Mouse (Mus musculus) adrenal gland, adult 2 months (tissue): Measurements from ENCODE around the gene Mlph. TPM values are rescaled to one million over a fixed set of nuclear protein-coding genes. Genes with fewer than 3 reads are reported as not detected.

Experiments used
- DNase-seq: peaks from one replicate; pipeline ENCODE4 v3.0.0; 2021
- long read RNA-seq: library from polyadenylated mRNA; stranded (forward); transcript quantifications from one replicate; pipeline ENCODE4 v2.0.0, GENCODE M21; 2021
- polyA plus RNA-seq: library from polyadenylated mRNA; depleted of rRNA; stranded (reverse); fragments of >200 nt; gene quantifications from 2 replicates; pipeline ENCODE4 v1.2.3, GENCODE M21; 2012; rRNA removed
- total RNA-seq, 2 experiments: library from RNA; stranded (reverse); gene quantifications; 2 replicates each; pipeline ENCODE4 v1.2.3; 2021

Mlph gene
- total RNA-seq: 1 to 10 TPM; 2.9 to 3.1 TPM
- 0.68 and 1.1 TPM in 2 replicates for polyA plus RNA-seq
- long read RNA-seq, full-length matches to known transcripts: 2 of 3 reads
- long read RNA-seq, partial matches to known transcripts: 1 of 3 reads
- long read RNA-seq, other reads (novel, unspliced or antisense): 0 of 3 reads

DNA sequence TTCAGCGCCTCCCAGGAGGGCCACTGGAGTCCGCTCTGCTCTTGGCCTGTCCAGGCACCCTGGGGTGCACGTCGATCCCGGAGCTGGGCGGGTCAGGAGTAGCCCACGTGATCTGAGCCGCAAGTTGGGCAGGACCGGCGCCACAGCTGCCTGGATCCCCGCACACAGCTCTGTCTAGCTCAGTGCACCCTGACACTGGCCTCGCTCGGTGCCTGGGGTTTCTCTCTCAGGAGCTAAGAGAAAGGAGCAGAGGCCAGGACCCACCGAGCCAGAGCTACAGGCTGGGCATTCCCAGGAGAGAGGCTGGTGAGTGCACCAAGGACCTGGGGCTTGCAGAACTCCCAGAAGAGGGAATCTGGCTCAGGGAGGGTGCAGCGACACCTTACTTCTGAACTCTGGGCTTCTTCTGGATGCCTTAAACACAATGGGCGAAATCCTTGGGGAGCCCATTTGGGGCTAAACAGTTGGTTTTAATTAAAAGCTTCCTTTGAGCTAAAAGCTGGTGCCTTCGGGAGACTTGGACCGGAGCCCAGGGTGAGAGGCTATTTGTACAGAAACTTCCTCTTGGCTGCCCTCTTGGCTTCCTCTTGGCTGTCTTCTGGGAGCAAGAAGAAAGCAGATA is at the start of gene Mlph:
Gene Mlph (plus strand): TSS at position 138 of the 622 bp plus-strand sequence.
- DNase-seq: peak; percentile 47

DNA sequence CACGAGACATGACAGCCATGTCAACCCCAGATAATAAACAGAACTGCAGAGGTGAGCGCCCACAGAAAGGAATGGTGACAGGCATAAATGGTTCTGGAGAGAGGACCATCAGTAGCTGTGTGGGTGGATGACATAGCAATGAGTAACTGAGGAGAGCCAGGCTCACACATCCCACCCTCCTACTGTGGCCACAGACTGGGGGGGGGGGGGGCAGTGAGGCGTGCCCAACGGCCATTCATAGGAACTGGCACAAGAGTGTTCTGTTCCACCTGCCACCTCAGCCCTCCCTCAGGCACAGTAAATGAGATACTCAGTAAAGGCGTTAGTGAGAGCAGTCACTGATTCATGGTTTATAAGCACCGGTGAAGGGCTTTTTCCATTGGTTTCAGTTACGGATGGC is 48.2 kb upstream of the Mlph start:
- no peak for DNase-seq

DNA sequence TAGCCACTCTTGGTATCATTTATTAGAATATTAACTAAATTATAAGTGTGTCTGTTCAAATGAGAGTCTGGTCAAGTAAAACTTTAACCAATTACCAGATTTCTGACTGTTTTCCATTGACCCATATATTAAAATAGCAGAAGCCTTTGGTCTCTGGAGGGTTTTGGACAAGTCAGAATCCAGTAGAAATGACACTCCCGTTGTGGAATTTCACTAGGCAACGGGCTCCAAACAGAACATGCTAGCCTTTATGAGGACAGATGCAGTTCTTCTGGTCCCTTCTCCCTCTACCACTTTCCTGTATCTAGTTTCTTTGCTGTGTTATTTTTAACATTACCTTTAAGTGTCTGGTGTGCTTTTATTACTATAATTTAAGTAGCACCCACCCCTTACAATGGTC is 44.3 kb upstream of the Mlph start:
- DNase-seq: no peak

DNA sequence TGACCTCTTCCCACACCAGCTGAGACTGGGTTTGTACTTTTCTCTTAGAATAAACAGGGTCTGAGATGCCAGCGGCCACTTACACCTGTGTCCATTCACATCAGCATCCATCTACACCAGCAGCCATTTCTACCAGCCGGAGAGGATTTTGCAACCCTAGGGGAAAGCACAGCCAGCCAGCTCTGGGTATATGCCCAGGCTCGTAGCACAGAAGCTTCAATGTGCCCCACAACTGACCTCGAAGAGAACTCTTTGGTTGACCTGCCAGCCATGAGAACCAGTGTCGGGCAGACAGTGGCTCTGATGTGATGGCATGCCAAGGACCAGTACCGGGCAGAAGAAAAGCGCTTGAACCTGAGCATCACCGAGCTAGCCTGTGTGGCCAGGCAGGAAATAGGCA is 39.5 kb upstream of the Mlph start:
- peak; percentile 22 for DNase-seq

DNA sequence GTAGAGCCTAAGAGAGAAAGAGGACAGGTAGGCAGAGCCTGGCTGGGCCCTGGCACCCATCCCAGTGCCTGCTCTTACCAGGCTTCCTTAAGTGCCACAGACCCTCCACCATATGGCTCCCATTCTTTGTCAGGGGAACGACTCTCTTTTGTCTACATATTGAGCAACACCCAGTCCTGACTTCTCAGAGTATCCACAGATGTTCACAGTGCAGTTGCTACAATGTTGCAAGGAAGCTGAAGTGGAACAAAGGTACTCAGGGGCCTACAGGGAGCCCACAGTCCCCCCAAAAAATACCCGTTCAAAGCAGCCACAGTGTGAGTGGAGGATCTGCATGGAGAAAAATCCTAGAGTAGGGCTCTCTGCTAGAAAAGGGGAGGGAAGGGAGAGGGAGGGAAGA is 38.9 kb upstream of the Mlph start:
- no peak for DNase-seq

DNA sequence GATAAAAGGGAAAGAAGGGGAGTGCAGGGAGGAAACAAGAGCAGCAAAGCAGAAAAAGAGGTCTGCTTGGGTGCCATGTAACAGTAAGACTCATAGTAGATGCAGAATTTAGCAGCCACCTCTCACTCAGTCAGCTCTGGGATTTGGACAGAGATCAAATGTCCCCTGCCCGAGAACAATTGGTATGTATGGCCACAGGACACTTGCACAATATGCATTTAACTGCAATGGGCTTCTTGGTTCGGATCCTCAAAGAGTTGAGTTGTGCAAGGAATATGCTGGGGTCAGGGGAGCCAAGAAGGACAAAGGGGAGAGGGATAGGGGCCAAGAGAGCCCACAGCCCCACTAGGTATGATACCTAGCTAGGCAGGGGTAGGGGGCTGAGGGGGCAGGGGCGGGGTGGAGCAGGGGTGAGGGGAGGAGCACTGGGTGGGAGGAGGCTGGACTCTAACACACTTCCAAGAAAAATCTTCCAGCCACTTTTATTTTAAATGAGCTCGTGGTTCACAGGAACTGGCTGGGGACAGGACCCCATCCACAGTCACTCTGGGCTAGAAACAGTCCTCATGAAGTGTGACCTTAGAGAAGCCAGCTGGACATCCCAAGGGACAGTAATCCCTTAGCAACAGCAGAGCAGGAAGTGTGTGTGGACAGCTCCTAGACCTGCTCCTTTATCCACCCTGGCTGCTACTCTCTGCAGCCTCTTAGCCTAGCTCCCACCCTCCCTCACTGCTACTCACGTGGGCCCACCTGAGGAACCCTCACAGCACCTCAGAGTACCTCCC is 38.2 kb upstream of the Mlph start:
- DNase-seq: no peak

DNA sequence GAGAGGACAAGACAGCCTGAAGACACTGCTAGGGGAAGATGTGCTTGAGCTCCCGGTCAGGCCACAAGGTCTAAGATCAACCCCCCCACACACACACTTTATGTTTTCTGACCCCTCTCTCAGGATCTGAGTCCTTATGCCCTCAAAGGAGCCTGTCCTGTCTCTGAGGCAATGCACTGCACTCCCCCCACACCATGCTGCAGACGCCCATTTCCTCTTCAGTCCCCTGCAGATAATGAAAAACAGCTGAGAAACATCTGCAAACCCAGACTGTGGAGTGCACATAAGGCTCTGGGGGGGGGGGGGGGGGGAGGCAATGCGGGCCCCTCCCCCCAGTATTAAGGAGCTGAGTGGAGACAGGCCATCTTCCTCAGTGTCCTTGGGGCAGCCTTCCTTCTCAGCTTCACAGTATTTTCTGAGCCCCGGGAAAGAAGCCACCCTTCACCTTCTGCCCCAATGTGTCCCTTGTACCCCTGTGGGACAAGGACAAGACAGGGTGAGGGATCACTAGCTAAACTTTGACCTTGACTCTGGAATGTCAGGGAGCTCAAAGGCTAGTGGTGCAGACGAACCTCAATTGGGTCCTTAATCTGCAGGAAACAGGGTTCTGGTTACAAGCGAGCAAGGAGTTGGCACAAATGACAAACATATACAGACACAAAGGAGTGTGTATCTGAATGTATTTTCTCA is 29.0 kb upstream of the Mlph start:
- DNase-seq: no peak

DNA sequence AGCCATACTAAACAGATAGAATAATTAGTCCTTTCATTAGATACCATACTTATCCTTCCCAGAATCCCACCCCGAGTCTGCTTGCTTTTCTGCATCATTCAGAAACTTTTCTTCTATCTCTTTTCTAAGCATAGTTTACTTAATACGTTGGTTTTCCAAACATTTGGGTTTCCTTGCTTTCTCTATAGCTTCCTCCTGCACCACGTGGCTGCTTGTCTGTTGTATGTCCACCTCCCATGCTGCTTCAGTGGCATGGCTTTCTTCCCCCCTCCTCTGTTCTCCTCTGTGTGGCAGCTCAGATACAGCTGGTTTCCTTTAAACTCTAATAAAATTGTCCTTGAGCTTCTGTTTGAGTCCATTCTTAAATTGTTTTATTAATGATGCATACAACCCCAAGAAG is 20.4 kb upstream of the Mlph start:
- no peak for DNase-seq

DNA sequence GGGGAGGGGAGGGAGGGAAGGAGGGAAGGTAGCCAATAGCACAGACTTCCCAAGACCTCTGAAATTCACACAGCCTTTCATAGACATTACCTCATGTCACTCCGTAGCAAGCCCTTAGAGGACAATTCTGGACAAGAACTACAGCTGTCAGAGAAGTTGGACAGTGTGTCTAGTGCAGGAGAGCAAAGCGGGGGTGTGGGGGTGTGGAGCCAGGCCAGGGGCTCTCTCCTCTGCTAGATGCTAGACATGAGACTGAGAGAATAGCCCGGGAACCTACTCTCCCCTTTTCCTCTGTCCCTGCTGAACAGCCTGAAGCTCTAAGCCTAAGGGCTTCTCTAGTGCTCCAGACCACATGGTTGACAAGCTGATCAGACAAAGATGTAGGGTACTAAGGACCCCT is 19.9 kb upstream of the Mlph start:
- no peak for DNase-seq

DNA sequence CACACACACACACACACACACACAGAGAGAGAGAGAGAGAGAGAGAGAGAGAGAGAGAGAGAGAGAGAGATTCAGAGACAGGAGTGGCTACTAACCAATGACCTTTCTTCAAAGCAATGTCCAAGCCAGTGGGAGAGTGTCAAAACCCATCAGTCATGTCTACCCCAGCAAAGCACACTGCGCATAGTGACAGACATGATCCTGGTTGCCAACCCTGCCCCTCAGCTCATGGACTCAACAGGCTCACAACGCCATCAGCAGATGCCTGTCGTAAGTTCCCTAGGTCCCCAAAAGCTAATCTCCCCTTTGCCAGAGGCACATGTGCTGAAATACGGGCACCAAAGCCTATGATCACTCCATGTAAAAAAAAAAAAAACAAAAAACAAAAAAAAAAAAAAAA is 18.6 kb upstream of the Mlph start:
- no peak for DNase-seq

DNA sequence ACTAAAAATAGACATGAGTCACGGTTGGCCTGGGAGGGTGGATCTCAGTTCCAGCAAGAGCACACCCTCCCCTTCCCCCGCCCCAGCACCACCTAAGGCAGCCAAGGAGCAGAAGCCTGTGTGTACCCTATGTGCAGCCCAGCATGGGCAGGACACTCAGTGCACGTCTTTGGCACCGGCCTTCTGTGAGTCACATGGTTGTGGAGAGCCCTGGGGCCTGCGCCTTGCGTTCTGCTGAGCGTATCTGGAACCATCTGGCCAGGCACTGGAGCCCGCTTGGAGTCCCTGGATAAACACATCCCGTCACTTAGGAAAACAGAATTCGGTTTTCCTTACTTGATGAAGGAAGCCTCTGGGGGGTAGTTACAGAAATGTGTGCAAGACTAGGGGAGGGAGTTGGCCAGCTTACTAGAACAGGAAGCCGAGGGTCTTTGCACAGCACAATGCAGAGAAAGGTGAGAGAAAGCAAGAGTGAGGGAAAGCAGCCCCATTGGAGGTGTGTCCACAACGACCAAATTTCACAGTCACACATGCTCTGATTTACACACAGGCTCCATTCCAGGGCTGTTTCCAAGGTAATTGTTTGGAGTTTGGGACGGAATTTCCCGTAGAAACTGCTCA is 18.0 kb upstream of the Mlph start:
- DNase-seq: peak; percentile 52

DNA sequence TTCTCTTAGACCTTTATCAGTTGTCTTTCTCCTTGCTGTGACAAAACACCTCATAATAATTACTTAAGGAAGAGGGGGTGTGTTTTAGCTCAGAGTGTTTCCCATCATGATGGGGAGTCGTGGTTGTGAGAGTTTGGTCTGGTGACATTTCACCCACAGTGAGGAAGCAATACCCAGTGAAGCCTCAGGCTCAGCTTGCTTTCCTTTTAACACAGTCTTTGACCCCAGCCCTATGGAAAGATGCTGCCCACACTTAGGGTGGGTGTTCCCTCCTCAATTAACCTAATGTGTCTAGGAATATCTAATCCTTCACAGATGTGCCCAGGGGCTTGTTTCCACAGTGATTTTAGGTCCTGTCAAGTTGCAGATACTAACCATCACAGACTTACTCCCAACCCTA is 16.9 kb upstream of the Mlph start:
- DNase-seq: no peak

DNA sequence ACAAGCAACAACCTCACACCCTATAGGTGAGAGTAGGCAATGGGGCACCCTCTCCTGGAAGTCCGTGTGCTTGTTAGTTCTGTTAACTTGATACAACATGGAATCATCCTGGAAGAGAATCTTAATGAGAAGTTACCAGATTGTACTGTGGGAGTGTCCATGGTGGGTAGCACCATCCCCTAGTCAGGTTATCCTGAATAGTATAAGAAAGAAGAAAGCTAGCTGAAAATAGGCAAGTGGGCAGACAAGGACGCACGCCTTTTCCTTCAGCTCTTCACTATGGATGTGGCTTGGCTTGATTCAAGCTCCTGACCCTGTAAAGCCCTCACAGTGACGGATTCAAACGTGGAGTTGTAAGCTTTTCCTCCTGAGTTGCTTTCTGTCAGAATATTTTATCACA is 15.1 kb upstream of the Mlph start:
- no peak for DNase-seq

DNA sequence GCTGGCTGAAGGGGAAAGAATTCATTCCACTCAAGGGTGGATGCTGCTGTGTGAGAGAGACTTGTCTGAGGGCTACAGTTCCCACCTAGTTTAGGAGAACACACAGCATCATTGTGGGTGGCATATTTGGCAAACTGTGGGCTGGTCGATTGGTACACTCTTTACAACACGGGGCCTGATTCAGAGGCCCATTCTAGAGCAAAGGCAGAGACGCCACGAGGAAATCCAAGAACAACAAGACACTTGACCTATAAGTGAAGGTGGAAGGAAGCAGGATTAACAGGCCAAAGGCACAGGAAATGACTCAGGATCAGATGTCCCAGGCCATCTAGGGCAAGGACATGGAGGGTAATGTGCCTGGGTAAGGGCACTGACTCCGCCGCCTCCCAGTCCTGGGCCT is 14.5 kb upstream of the Mlph start:
- peak; percentile 19 for DNase-seq

DNA sequence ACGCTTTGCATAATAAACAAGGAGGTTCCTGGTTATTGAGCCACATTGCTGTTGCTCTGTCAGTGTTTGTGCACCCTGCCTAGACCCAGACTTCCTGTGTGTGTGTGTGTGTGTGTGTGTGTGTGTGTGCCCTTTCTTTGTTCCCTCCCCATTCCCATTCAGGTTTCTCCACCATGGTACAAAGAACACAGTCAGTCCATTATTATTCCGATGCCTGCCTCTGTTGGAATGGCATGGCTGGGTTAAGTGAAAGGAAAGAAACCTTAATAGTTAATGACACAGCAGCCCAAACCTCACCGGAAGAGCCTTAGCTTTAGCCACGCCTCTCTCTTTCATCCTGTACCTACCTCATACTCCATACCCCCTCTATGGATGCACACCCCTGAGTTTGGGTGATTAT is 13.6 kb upstream of the Mlph start:
- DNase-seq: no peak

DNA sequence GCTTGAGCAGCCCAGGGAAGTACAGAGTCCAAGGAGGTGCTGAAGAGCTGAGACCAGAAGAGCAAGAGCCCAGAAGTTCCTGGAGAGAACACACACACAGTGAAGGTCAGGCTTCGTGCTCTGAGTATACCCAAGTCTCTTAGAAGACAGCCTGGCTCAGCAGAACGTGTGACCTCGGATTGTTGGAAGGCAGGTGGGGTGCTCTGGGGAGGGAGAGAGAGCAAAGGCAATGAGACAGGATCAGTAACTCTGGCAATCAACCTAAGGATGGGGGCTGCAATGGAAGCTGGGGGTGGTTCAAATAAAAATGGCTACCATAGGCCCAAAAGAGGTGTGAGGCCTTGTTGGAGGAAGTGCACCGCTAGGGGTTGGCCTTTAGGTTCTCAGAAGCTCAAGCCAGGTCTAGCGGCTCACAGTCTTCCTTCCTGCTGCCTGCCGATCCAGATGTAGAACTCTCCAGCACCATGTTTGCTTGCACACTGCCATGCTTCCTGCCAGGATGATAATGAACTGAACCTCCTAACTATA is 13.1 kb upstream of the Mlph start:
- DNase-seq: no peak

DNA sequence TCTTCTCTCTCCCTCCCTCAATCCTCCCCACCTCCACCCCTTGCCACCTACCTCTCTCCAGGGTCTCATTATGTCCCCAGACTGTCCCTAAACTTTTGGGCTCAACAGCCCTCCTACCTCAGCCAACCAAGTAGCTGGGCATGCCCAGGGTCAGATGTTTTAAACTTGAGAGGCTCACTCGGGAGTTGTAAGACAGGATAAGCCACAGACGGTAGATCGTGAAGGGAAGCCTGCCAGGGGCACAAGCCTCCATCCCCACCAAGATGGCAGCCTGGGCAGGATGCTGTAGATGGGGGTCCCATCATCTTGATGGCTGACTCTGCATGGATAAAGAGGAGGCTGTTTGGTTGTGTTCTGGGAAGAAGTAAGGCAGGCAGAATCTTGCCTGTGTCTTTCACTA is 12.1 kb upstream of the Mlph start:
- no peak for DNase-seq

DNA sequence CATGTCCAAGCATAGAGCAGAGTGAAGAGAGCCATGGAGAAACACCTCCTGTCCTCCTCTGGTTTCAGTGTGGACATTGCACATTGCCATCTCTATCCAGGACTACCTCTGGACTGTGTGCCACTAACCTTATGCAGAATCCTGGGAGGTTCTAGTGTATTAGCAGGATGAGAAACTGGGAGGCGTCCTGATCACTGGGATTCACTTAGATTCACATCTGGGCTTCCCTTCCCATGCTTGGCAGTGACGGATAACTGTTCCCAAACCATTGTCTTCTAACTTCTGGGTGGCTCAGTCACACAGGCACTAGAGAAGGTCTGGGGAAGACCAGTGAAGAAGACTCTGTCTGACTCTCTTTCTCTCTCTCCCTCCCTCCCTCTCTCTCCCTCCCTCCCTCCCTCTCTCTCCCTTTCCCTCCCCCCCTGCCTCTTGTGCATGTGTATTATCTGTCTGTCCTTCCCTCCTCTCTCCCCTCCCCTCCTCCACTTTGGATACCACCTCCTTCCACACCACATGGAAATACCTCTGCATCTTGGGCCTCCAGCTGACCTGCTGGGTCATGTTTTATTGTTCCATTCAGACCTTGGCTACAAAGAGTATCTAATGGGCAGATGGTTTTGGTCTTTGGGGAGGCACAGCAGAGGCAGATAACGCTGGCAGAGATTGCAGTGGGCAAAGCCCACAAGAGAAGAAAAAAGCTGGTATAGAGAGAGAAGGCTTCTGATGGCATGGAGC is 11.5 kb upstream of the Mlph start:
- no peak for DNase-seq

DNA sequence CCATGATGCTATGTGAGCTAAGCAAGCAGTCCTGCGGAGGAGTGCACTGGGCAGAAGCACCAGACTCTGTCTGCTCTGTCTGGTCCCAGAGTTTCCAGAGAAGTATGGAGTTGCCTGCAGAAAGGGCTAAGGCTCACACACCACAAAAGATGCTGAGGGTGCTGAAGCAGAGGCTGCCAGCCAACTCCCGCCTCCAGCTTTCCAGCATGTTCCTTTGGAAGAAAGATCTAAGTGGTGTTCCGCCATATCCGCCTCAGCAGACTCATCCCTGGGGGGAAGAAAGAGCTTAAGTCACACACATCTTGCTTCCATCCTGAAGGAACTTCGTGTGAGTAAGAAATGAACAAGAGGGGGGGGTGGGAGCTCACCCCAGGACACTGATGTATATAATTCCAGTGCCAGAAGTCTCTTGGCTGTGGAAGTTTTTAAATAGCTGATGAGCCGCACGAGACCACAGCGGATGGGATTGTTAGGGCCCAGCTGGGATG is 10.9 kb upstream of the Mlph start:
- no peak for DNase-seq

DNA sequence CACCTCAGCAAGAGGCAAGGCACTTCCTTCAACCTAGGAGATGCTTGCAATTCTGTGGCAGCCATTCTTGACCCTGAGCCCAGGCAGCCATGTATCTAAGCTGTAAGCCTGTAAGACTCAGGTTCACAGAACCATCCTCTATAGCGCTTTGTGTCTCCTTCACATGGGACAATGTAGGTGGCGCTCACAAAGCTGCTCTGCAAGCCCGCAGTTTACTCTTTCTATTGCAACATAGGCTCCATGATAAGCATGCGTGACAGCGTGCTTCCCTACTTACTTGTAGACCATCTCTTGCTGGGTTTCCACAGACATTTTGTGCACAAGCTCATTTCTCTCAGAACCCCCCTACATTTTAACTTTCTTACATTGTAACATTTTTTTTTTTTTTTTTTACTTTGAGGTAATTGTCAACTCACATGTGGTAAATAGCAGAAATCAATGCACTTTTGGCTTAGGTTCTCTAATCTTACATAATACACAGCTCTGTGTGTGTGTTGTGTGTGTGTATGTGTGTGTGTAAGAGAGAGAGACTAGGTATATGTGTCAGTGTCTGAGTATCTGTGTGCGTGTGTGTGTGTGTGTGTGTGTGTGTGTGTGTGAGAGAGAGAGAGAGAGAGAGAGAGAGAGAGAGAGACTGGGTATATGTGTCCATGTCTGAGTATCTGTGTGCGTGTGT is 10.0 kb upstream of the Mlph start:
- no peak for DNase-seq

DNA sequence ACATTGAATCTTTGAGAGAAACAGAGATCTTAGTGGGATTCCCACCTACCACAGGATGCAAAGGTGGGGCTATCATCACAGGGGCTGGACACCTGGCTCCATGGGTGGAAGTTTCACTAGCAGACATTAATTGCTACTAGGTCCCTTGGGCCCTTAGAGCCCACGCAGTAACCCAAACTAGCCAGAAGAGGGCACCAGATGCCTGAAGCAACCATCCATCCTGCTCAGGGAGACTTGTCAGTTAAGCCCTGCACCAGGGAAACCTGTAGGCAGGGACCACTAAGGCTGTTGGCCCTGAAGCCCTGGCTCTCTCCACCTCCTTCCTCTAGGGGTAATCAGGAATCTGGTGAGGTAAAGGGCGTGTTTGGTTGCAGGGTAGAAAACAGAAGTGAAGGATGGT is 8.5 kb upstream of the Mlph start:
- peak; percentile 60 for DNase-seq
